Mouse (Mus musculus): ENCODE measurements around the gene Hspa1a.
A peak's percentile ranks its signal among the peaks of the same experiment; 100 is the strongest.
"Not testable (repeated sequence)": the region's sequence is repeated elsewhere in the genome, so short reads cannot be mapped to it uniquely, and the experiment has no call there.

The Hspa1a gene

GRCm38 (mm10) chr17:34969822-34970221, 2.1 kb downstream of the Hspa1a start, which contains the start of gene Gm20481:
TSS of gene Gm20481 (plus strand) at chr17:34969912.
- not testable (repeated sequence) for DNase-seq (ENCODE audit: low spot score in 2 of 2)

- DNase-seq (ENCODE audit: low spot score in 2 of 2) = no peak
Measured at GRCm38 (mm10) chr17:34965627-34966026, 6.3 kb downstream of the Hspa1a start.

GRCm38 (mm10) chr17:34964640-34965049, 7.3 kb downstream of the Hspa1a start:
- no peak for DNase-seq (ENCODE audit: low spot score in 2 of 2)

GRCm38 (mm10) chr17:34962841-34963240, 9.1 kb downstream of the Hspa1a start:
- no peak for DNase-seq (ENCODE audit: low spot score in 2 of 2)

- no peak for DNase-seq (ENCODE audit: low spot score in 2 of 2)
Measured at GRCm38 (mm10) chr17:34962125-34962524, 9.8 kb downstream of the Hspa1a start.

GRCm38 (mm10) chr17:34960702-34961493, 11.1 kb downstream of the Hspa1a start:
- no peak for DNase-seq (ENCODE audit: low spot score in 2 of 2)

- DNase-seq (ENCODE audit: low spot score in 2 of 2) = no peak
Measured at GRCm38 (mm10) chr17:34959881-34960515, 12.0 kb downstream of the Hspa1a start.

- DNase-seq (ENCODE audit: low spot score in 2 of 2) = peak in 1 of 2 experiments; percentile 52
Measured at GRCm38 (mm10) chr17:34959130-34959778, 12.7 kb downstream of the Hspa1a start, which contains the start of gene Hspa1b. TSS of gene Hspa1b (minus strand) at chr17:34959238.

GRCm38 (mm10) chr17:34958734-34959129, 13.2 kb downstream of the Hspa1a start:
- DNase-seq (ENCODE audit: low spot score in 2 of 2) = not testable (repeated sequence)

- not testable (repeated sequence) for DNase-seq (ENCODE audit: low spot score in 2 of 2)
Measured at GRCm38 (mm10) chr17:34957966-34958365, 14.0 kb downstream of the Hspa1a start.

GRCm38 (mm10) chr17:34957291-34957690, 14.7 kb downstream of the Hspa1a start:
- not testable (repeated sequence) for DNase-seq (ENCODE audit: low spot score in 2 of 2)

GRCm38 (mm10) chr17:34956340-34956739, 15.6 kb downstream of the Hspa1a start:
- DNase-seq (ENCODE audit: low spot score in 2 of 2) = no peak

GRCm38 (mm10) chr17:34955884-34956283, 16.1 kb downstream of the Hspa1a start:
- no peak for DNase-seq (ENCODE audit: low spot score in 2 of 2)

- no peak for DNase-seq (ENCODE audit: low spot score in 2 of 2)
Measured at GRCm38 (mm10) chr17:34954831-34955230, 17.1 kb downstream of the Hspa1a start.

GRCm38 (mm10) chr17:34953904-34954303, 18.1 kb downstream of the Hspa1a start:
- no peak for DNase-seq (ENCODE audit: low spot score in 2 of 2)

- DNase-seq (ENCODE audit: low spot score in 2 of 2) = no peak
Measured at GRCm38 (mm10) chr17:34953258-34953657, 18.7 kb downstream of the Hspa1a start.

GRCm38 (mm10) chr17:34952378-34953040, 19.4 kb downstream of the Hspa1a start:
- peak; percentile 79 to 88 for DNase-seq (ENCODE audit: low spot score in 2 of 2)

GRCm38 (mm10) chr17:34951636-34952377, 20.1 kb downstream of the Hspa1a start:
- no peak for DNase-seq (ENCODE audit: low spot score in 2 of 2)

- no peak for DNase-seq (ENCODE audit: low spot score in 2 of 2)
Measured at GRCm38 (mm10) chr17:34950514-34951455, 21.2 kb downstream of the Hspa1a start.

GRCm38 (mm10) chr17:34949553-34949969, 22.4 kb downstream of the Hspa1a start:
- no peak for DNase-seq (ENCODE audit: low spot score in 2 of 2)
